Mouse (Mus musculus): ENCODE measurements around the gene Tmem50a.

Tmem50a gene

GRCm38 (mm10) chr4:134868490-134868889, 46.3 kb downstream of the Tmem50a start:
- TF ChIP-seq GATA4 (IDR thresholded peaks at IDR 0.05; ENCODE audit: insufficient replicate concordance, low read length) = no peak

GRCm38 (mm10) chr4:134868065-134868464, 46.8 kb downstream of the Tmem50a start:
- no peak for TF ChIP-seq GATA4 (IDR thresholded peaks at IDR 0.05; ENCODE audit: insufficient replicate concordance, low read length)

- no peak for TF ChIP-seq GATA4 (IDR thresholded peaks at IDR 0.05; ENCODE audit: insufficient replicate concordance, low read length)
Observed at GRCm38 (mm10) chr4:134867661-134868060, 47.2 kb downstream of the Tmem50a start.

GRCm38 (mm10) chr4:134867213-134867612, 47.6 kb downstream of the Tmem50a start:
- TF ChIP-seq GATA4 (IDR thresholded peaks at IDR 0.05; ENCODE audit: insufficient replicate concordance, low read length) = no peak

GRCm38 (mm10) chr4:134865789-134866188, 49.0 kb downstream of the Tmem50a start:
- TF ChIP-seq GATA4 (IDR thresholded peaks at IDR 0.05; ENCODE audit: insufficient replicate concordance, low read length) = no peak

GRCm38 (mm10) chr4:134865340-134865739, 49.5 kb downstream of the Tmem50a start:
- TF ChIP-seq GATA4 (IDR thresholded peaks at IDR 0.05; ENCODE audit: insufficient replicate concordance, low read length) = no peak

- TF ChIP-seq GATA4 (IDR thresholded peaks at IDR 0.05; ENCODE audit: insufficient replicate concordance, low read length) = no peak
Observed at GRCm38 (mm10) chr4:134863937-134864729, 50.7 kb downstream of the Tmem50a start, which contains the start of gene Rhd. TSS of gene Rhd (plus strand) at chr4:134864536.

- no peak for TF ChIP-seq GATA4 (IDR thresholded peaks at IDR 0.05; ENCODE audit: insufficient replicate concordance, low read length)
Observed at GRCm38 (mm10) chr4:134862996-134863395, 51.8 kb downstream of the Tmem50a start.

- no peak for TF ChIP-seq GATA4 (IDR thresholded peaks at IDR 0.05; ENCODE audit: insufficient replicate concordance, low read length)
Observed at GRCm38 (mm10) chr4:134861884-134862283, 52.9 kb downstream of the Tmem50a start.

- no peak for TF ChIP-seq GATA4 (IDR thresholded peaks at IDR 0.05; ENCODE audit: insufficient replicate concordance, low read length)
Observed at GRCm38 (mm10) chr4:134858494-134858893, 56.3 kb downstream of the Tmem50a start.

GRCm38 (mm10) chr4:134856501-134856900, 58.3 kb downstream of the Tmem50a start:
- no peak for TF ChIP-seq GATA4 (IDR thresholded peaks at IDR 0.05; ENCODE audit: insufficient replicate concordance, low read length)

- no peak for TF ChIP-seq GATA4 (IDR thresholded peaks at IDR 0.05; ENCODE audit: insufficient replicate concordance, low read length)
Observed at GRCm38 (mm10) chr4:134856056-134856455, 58.8 kb downstream of the Tmem50a start.

GRCm38 (mm10) chr4:134855371-134855770, 59.5 kb downstream of the Tmem50a start:
- no peak for TF ChIP-seq GATA4 (IDR thresholded peaks at IDR 0.05; ENCODE audit: insufficient replicate concordance, low read length)

GRCm38 (mm10) chr4:134853637-134854485, 61.0 kb downstream of the Tmem50a start:
- 0 out of 2 replicates have a peak, but pooled peaks have one; percentile 11 for TF ChIP-seq GATA4 (IDR thresholded peaks at IDR 0.05; ENCODE audit: insufficient replicate concordance, low read length)

- no peak for TF ChIP-seq GATA4 (IDR thresholded peaks at IDR 0.05; ENCODE audit: insufficient replicate concordance, low read length)
Observed at GRCm38 (mm10) chr4:134853259-134853636, 61.6 kb downstream of the Tmem50a start, which contains the start of gene Maco1. TSS of gene Maco1 (minus strand) at chr4:134853345.
